Mouse (Mus musculus) retina, postnatal 7 days (tissue): ENCODE data around the gene Sgo2a.
A peak's percentile ranks its signal among the peaks of the same experiment; 100 is the strongest.
"Not testable (repeated sequence)": the region's sequence is repeated elsewhere in the genome, so short reads cannot be mapped to it uniquely, and the experiment has no call there.

ENCODE experiments used
- DNase-seq: peaks from one replicate; pipeline ENCODE4 v3.0.0-alpha.2; 2012; ENCODE audit warnings: low read depth, low spot score

Gene Sgo2a

GRCm38 (mm10) chr1:58031160-58031769 is 35.5 kb downstream of the Sgo2a start:
- peak; percentile 43 for DNase-seq

GRCm38 (mm10) chr1:58037306-58037705 is 41.5 kb downstream of the Sgo2a start:
- not testable (repeated sequence) for DNase-seq

DNA sequence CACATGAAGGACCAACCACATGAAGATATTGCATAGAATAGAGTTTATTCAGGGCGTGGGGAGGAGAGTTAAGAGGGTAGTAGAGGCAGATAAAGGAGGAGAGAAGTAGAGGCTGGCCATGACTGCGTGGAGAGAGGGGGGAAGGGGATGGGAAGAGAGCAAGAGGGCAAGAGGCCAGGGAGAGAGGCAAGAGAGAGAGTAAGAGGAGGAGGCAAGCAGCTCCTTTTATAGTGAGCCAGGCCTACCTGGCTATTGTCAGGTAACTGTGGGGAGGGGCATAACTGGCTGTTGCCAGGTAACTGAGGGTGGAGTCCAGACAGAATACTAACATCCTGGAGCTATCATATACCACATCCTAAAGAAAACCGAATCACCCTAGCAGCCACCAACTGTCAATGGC is 49.3 kb downstream of the Sgo2a start:
- no peak for DNase-seq

- no peak for DNase-seq
These were observed 49.8 kb downstream of the Sgo2a start for GRCm38 (mm10) chr1:58045546-58045945.

GRCm38 (mm10) chr1:58046721-58047290 is 51.0 kb downstream of the Sgo2a start:
- DNase-seq = no peak

DNA sequence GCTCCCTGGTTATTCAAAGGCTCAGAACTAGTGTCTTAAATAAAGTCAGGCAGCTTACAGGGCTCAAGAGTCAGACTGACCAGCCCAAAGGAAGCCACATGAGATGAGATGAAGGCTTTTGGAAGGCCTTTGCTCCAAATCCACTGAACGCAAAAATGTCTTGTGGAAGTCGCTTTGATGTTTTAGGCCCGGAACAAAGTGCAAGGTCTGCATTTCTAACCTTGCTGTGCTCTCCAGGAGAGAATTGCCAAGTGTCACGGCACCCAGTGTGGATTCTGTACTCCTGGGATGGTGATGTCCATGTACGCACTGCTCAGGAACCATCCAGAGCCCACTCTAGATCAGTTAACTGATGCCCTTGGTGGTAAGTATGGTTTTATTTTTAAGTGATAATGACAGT is 53.4 kb downstream of the Sgo2a start:
- no peak for DNase-seq

- DNase-seq = no peak
These were observed 59.8 kb downstream of the Sgo2a start for GRCm38 (mm10) chr1:58055598-58055997.

GRCm38 (mm10) chr1:58056074-58056807 is 60.5 kb downstream of the Sgo2a start:
- DNase-seq = no peak

DNA sequence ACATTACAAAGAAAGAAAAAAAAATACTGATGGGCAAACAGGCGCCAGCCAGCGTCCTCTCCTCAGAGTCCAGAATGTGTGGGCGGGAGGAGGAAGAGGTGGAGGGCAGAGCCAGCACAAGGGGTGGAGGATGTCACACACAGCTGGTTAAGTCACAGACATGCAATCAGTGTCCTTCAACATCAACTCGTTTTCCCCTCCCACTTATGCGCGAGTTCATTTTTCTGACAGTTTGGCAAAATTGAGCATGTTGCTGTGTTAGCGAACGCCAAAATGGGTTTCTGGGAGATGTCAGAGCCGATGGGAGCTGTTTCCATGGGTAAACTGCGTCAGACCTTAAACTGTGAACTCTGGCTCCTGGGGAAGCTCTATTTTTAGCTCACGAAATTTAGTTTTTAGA is 61.2 kb downstream of the Sgo2a start:
- no peak for DNase-seq

DNA sequence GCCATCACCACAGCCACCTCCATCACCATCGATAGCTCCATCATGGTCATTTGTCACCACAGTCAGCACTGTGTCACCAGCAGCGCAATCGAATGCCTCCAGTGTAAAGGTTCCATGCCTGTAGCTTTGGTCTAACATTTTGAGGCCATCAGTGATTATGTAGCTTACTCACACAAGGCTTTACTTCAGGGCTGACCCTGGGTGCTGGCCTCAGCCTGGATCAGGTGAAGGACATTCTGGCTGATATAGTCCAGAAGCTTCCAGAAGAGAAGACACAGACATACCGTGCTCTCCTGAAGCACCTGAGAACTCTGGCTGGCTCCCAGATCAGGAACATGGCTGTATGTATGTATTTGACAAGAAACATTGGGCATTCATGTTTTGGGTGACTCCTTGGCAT is 63.1 kb downstream of the Sgo2a start:
- DNase-seq = no peak

DNA sequence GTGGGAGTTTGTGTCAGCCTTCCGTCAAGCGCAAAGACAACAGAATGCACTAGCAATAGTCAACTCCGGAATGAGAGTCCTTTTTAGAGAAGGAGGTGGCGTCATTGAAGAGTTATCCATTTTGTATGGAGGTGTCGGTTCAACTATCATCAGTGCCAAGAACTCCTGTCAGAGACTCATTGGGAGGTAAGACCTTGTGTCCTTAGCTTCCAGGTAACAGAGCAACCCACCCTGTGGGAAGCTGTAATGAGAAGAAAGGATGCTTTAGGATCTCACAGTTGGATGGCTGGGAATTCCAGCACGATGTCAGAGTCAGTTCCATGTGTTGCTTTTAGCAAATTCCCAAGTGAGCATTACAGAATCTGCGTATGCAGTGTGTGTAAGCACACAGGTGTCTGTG is 66.4 kb downstream of the Sgo2a start:
- DNase-seq = no peak

DNA sequence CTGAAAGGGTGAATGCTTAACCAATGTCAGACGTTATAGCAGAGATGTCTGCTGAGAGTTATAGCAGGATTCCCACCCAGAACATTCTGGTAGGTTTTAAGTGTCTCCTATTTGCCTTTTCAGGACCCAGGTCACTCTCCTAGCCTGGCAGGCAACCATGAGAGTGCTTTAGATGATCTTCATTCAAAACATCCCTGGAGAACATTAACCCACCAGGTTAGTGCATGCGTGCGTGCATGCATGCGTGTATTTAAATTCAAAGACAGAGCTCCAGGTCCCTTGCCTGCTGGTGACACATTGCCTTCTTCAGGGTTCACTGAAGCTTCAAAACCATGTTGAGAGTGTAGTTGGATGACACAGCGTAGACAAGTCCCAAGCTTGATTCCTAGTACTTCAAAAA is 69.4 kb downstream of the Sgo2a start:
- no peak for DNase-seq

GRCm38 (mm10) chr1:58065606-58066005 is 69.8 kb downstream of the Sgo2a start:
- DNase-seq = no peak

- no peak for DNase-seq
These were observed 73.4 kb downstream of the Sgo2a start for GRCm38 (mm10) chr1:58069181-58069580.

DNA sequence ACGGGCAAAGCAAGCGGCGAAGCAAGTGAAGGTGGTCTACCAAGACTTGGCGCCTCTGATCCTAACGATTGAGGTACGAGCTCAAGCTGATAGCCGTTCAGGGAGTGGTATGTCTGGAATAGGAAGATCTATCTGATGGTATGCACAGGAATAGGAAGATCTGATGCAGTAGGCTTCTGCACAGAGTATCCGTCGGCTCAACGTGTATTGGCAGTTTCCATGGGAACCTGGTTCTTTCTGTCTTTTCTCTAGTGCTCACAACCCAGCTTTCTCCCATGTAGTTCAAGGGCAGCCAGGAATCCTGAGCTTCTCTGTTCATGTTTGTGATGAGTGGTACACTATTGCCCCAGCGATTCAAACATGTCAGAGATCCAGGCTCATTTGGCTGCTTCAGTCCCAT is 74.3 kb downstream of the Sgo2a start:
- DNase-seq = no peak

GRCm38 (mm10) chr1:58071006-58071405 is 75.2 kb downstream of the Sgo2a start:
- no peak for DNase-seq

GRCm38 (mm10) chr1:58071509-58071908 is 75.7 kb downstream of the Sgo2a start:
- DNase-seq = no peak

- DNase-seq = no peak
These were observed 76.6 kb downstream of the Sgo2a start for GRCm38 (mm10) chr1:58072416-58072815.

DNA sequence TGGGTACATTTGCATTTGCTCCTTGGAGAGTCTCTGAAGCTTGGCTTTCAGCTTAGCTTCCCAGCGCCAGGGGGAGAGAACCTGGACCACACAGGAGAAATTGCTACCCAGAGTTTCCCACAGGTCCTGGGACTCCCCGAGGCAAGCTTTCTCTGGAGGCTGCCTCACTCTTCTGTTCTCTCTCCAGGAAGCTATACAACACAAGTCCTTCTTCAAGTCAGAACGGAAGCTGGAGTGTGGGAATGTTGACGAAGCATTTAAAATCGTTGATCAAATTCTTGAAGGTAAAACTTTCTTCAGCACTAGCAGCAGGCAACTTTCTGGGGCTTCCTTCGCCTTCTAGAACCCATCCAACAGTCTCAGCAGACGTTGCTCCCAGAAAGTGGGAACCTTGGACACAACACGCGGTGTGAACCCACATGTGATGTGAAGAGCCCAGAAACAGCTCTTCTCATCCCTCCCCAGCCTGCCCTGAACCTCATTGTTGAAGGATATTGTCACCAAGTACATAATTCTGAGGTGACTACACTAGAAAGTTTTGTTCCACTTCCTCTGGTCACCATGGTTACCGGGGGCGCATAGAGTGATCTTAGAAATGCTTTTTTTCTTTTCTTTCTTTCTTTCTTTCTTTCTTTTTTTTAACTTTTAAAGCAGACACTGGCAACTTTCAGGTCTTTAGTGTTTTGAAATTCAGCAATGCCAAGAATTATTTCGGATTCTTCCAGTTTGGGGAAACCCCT is 77.4 kb downstream of the Sgo2a start:
- DNase-seq = no peak

GRCm38 (mm10) chr1:58074266-58074665 is 78.5 kb downstream of the Sgo2a start:
- DNase-seq = no peak
